Mouse (Mus musculus): ENCODE data around the gene Grip1. TPM values are rescaled to one million over a fixed set of nuclear protein-coding genes. Genes with fewer than 3 reads are reported as not detected.

Gene Grip1
- polyA plus RNA-seq, 1 experiment from 2014 or later, result 5.0 TPM

- peaks cover 11% of the 10 kb centered on the region; the same call in 1 of the 2 replicates for H3K4me1 ChIP-seq (ENCODE audit: control insufficient read depth, insufficient read depth, low read length)
- H3K27me3 ChIP-seq (replicated peaks; ENCODE audit: control insufficient read depth, insufficient read depth, low read length), result no peaks in the 10 kb centered on the region
- 37% methylated on average over 5 of the region's 5 CpGs for WGBS
- DNase-seq (ENCODE audit: low spot score), result peak; percentile 41
- no peaks in the 10 kb centered on the region for H3K9me3 ChIP-seq (ENCODE audit: control insufficient read depth, low read length)
- peak overlapping the region; percentile 96 for H3K4me2 ChIP-seq (ENCODE audit: low read depth, low read length)
- no peak for ATAC-seq (ENCODE audit: low read depth)
- H3K4me3 ChIP-seq (ENCODE audit: low read depth, low read length), result peak overlapping the region; percentile 74
- no peak overlapping the region for H3K27ac ChIP-seq (replicated peaks; ENCODE audit: low read depth, low read length)
- no peak overlapping the region for H3K9ac ChIP-seq (ENCODE audit: low read depth, low read length)
- H3K36me3 ChIP-seq (ENCODE audit: control insufficient read depth, insufficient read depth, low read length), result no peaks in the 10 kb centered on the region
These were observed 932 bp upstream of the Grip1 start for GRCm38 (mm10) chr10:119452698-119453097.

GRCm38 (mm10) chr10:119454106-119454667 lies 557 bp downstream of the Grip1 start:
- peak; percentile 59 for DNase-seq (ENCODE audit: low spot score)
- 0% methylated on average over 15 of the region's 57 CpGs for WGBS
- peak overlapping the region; percentile 82 for H3K9ac ChIP-seq (ENCODE audit: low read depth, low read length)

GRCm38 (mm10) chr10:119454668-119455542 lies 1.3 kb downstream of the Grip1 start:
- peak; percentile 10 for ATAC-seq (ENCODE audit: low read depth)
- Histone ChIP-seq H3K36me3 (ENCODE audit: control insufficient read depth, insufficient read depth, low read length) (no peaks in the 10 kb centered on the region), H3K9me3 (ENCODE audit: control insufficient read depth, low read length) (no peaks in the 10 kb centered on the region), H3K4me2 (ENCODE audit: low read depth, low read length) (peak overlapping the region; percentile 96), H3K27ac (replicated peaks; ENCODE audit: low read depth, low read length) (peak overlapping the region; percentile 83), H3K9ac (ENCODE audit: low read depth, low read length) (peak overlapping the region; percentile 82), H3K27me3 (replicated peaks; ENCODE audit: control insufficient read depth, insufficient read depth, low read length) (no peaks in the 10 kb centered on the region), H3K4me3 (ENCODE audit: low read depth, low read length) (peak overlapping the region; percentile 74), H3K4me1 (ENCODE audit: control insufficient read depth, insufficient read depth, low read length) (peaks cover 11% of the 10 kb centered on the region; the same call in 1 of the 2 replicates)
- peak; percentile 46 for DNase-seq (ENCODE audit: low spot score)
- under 1% methylated on average over 29 of the region's 31 CpGs for WGBS

More at GRCm38 (mm10) chr10:119454106-119454667, 557 bp downstream of the Grip1 start:
- peak overlapping the region; percentile 83 for H3K27ac ChIP-seq (replicated peaks; ENCODE audit: low read depth, low read length)
- no peaks in the 10 kb centered on the region for H3K36me3 ChIP-seq (ENCODE audit: control insufficient read depth, insufficient read depth, low read length)
- H3K4me3 ChIP-seq (ENCODE audit: low read depth, low read length), result peak overlapping the region; percentile 74
- no peaks in the 10 kb centered on the region for H3K9me3 ChIP-seq (ENCODE audit: control insufficient read depth, low read length)
- H3K27me3 ChIP-seq (replicated peaks; ENCODE audit: control insufficient read depth, insufficient read depth, low read length), result no peaks in the 10 kb centered on the region
- peak; percentile 75 for ATAC-seq (ENCODE audit: low read depth)
- peak overlapping the region; percentile 96 for H3K4me2 ChIP-seq (ENCODE audit: low read depth, low read length)
- H3K4me1 ChIP-seq (ENCODE audit: control insufficient read depth, insufficient read depth, low read length), result peaks cover 11% of the 10 kb centered on the region; the same call in 1 of the 2 replicates

GRCm38 (mm10) chr10:119455543-119455940 lies 1.9 kb downstream of the Grip1 start:
- H3K27me3 ChIP-seq (replicated peaks; ENCODE audit: control insufficient read depth, insufficient read depth, low read length), result no peaks in the 10 kb centered on the region
- peak overlapping the region; percentile 74 for H3K4me3 ChIP-seq (ENCODE audit: low read depth, low read length)
- 19% methylated on average over 10 of the region's 10 CpGs for WGBS
- H3K9me3 ChIP-seq (ENCODE audit: control insufficient read depth, low read length), result no peaks in the 10 kb centered on the region
- ATAC-seq (ENCODE audit: low read depth) (no peak), DNase-seq (ENCODE audit: low spot score) (peak; percentile 25)
- no peaks in the 10 kb centered on the region for H3K36me3 ChIP-seq (ENCODE audit: control insufficient read depth, insufficient read depth, low read length)
- H3K4me1 ChIP-seq (ENCODE audit: control insufficient read depth, insufficient read depth, low read length), result peaks cover 11% of the 10 kb centered on the region; the same call in 1 of the 2 replicates
- H3K9ac ChIP-seq (ENCODE audit: low read depth, low read length), result peak overlapping the region; percentile 82; the same call in 1 of the 2 replicates
- no peak overlapping the region for H3K27ac ChIP-seq (replicated peaks; ENCODE audit: low read depth, low read length)
- peak overlapping the region; percentile 96 for H3K4me2 ChIP-seq (ENCODE audit: low read depth, low read length)

- Histone ChIP-seq H3K27me3 (replicated peaks; ENCODE audit: control insufficient read depth, insufficient read depth, low read length) (no peaks in the 10 kb centered on the region), H3K9me3 (ENCODE audit: control insufficient read depth, low read length) (no peaks in the 10 kb centered on the region), H3K4me2 (ENCODE audit: low read depth, low read length) (no peak overlapping the region), H3K4me3 (ENCODE audit: low read depth, low read length) (no peak overlapping the region), H3K36me3 (ENCODE audit: control insufficient read depth, insufficient read depth, low read length) (no peaks in the 10 kb centered on the region), H3K27ac (replicated peaks; ENCODE audit: low read depth, low read length) (no peak overlapping the region), H3K4me1 (ENCODE audit: control insufficient read depth, insufficient read depth, low read length) (peaks cover 11% of the 10 kb centered on the region; the same call in 1 of the 2 replicates), H3K9ac (ENCODE audit: low read depth, low read length) (no peak overlapping the region)
- DNase-seq (ENCODE audit: low spot score), result no peak
- WGBS, result 83% methylated on average over 5 of the region's 5 CpGs
- no peak for ATAC-seq (ENCODE audit: low read depth)
These were observed 3.5 kb downstream of the Grip1 start for GRCm38 (mm10) chr10:119457121-119457520.

GRCm38 (mm10) chr10:119458991-119459390 lies 5.4 kb downstream of the Grip1 start:
- H3K9ac ChIP-seq (ENCODE audit: low read depth, low read length), result no peak overlapping the region
- H3K4me2 ChIP-seq (ENCODE audit: low read depth, low read length), result no peak overlapping the region
- ATAC-seq (ENCODE audit: low read depth) (no peak), DNase-seq (ENCODE audit: low spot score) (no peak)
- WGBS, result 93% methylated on average over 2 of the region's 2 CpGs
- peaks cover 6% of the 10 kb centered on the region; the same call in 1 of the 2 replicates for H3K4me1 ChIP-seq (ENCODE audit: control insufficient read depth, insufficient read depth, low read length)
- no peak overlapping the region for H3K27ac ChIP-seq (replicated peaks; ENCODE audit: low read depth, low read length)
- H3K4me3 ChIP-seq (ENCODE audit: low read depth, low read length), result no peak overlapping the region
- no peaks in the 10 kb centered on the region for H3K36me3 ChIP-seq (ENCODE audit: control insufficient read depth, insufficient read depth, low read length)
- H3K9me3 ChIP-seq (ENCODE audit: control insufficient read depth, low read length), result no peaks in the 10 kb centered on the region
- H3K27me3 ChIP-seq (replicated peaks; ENCODE audit: control insufficient read depth, insufficient read depth, low read length), result no peaks in the 10 kb centered on the region

GRCm38 (mm10) chr10:119463345-119463744 lies 9.7 kb downstream of the Grip1 start:
- Histone ChIP-seq H3K9me3 (ENCODE audit: control insufficient read depth, low read length) (no peaks in the 10 kb centered on the region), H3K4me2 (ENCODE audit: low read depth, low read length) (no peak overlapping the region), H3K27me3 (replicated peaks; ENCODE audit: control insufficient read depth, insufficient read depth, low read length) (no peaks in the 10 kb centered on the region), H3K27ac (replicated peaks; ENCODE audit: low read depth, low read length) (no peak overlapping the region), H3K9ac (ENCODE audit: low read depth, low read length) (no peak overlapping the region), H3K36me3 (ENCODE audit: control insufficient read depth, insufficient read depth, low read length) (no peaks in the 10 kb centered on the region), H3K4me3 (ENCODE audit: low read depth, low read length) (no peak overlapping the region), H3K4me1 (ENCODE audit: control insufficient read depth, insufficient read depth, low read length) (no peaks in the 10 kb centered on the region)
- DNase-seq (ENCODE audit: low spot score) (no peak), ATAC-seq (ENCODE audit: low read depth) (no peak)
- 84% methylated on average over 7 of the region's 7 CpGs for WGBS

GRCm38 (mm10) chr10:119463793-119464192 lies 10.2 kb downstream of the Grip1 start:
- no peak overlapping the region for H3K4me3 ChIP-seq (ENCODE audit: low read depth, low read length)
- no peaks in the 10 kb centered on the region for H3K27me3 ChIP-seq (replicated peaks; ENCODE audit: control insufficient read depth, insufficient read depth, low read length)
- no peak overlapping the region for H3K9ac ChIP-seq (ENCODE audit: low read depth, low read length)
- no peak overlapping the region for H3K27ac ChIP-seq (replicated peaks; ENCODE audit: low read depth, low read length)
- no peaks in the 10 kb centered on the region for H3K4me1 ChIP-seq (ENCODE audit: control insufficient read depth, insufficient read depth, low read length)
- WGBS, result 84% methylated on average over 7 of the region's 7 CpGs
- no peak overlapping the region for H3K4me2 ChIP-seq (ENCODE audit: low read depth, low read length)
- no peaks in the 10 kb centered on the region for H3K36me3 ChIP-seq (ENCODE audit: control insufficient read depth, insufficient read depth, low read length)
- ATAC-seq (ENCODE audit: low read depth), result no peak
- H3K9me3 ChIP-seq (ENCODE audit: control insufficient read depth, low read length), result no peaks in the 10 kb centered on the region
- DNase-seq (ENCODE audit: low spot score), result no peak
